Mouse (Mus musculus) neural tube, embryonic 12.5 days (tissue): ENCODE results near the gene Ctsc. TPM values are rescaled to one million over a fixed set of nuclear protein-coding genes. Genes with fewer than 3 reads are reported as not detected.

Experiments
- ATAC-seq: fragments of 200-750 bp; cut with Nextera tagmentation; 2 replicates; pipeline ENCODE4 v1.8.0; 2017; ENCODE audit warnings: low read depth, mild to moderate bottlenecking, moderate TSS enrichment, moderate library complexity; ENCODE audit not compliant: low FRiP score
- H3K27ac ChIP-seq: fragments of 300-500 bp; sonication (generic); 2 replicates; pipeline ENCODE4 v1.5.1; 2016
- H3K27me3 ChIP-seq: fragments of 300-500 bp; sonication (generic); replicated peaks from 2 replicates; pipeline ENCODE4 v1.6.1; 2016; ENCODE audit warnings: mild to moderate bottlenecking
- H3K36me3 ChIP-seq: fragments of 300-500 bp; sonication (generic); 2 replicates; pipeline ENCODE4 v1.6.1; 2016; ENCODE audit warnings: mild to moderate bottlenecking
- H3K4me1 ChIP-seq: fragments of 300-500 bp; sonication (generic); 2 replicates; pipeline ENCODE4 v1.6.1; 2016
- H3K4me2 ChIP-seq: fragments of 300-500 bp; sonication (generic); replicated peaks from 2 replicates; pipeline ENCODE4 v1.6.1; 2016; ENCODE audit warnings: mild to moderate bottlenecking
- H3K4me3 ChIP-seq: fragments of 300-500 bp; sonication (generic); 2 replicates; pipeline ENCODE4 v1.5.1; 2016
- H3K9ac ChIP-seq: fragments of 300-500 bp; sonication (generic); 2 replicates; pipeline ENCODE4 v1.6.1; 2016; ENCODE audit warnings: mild to moderate bottlenecking
- H3K9me3 ChIP-seq: fragments of 300-500 bp; sonication (generic); 2 replicates; pipeline ENCODE4 v1.6.1; 2016; ENCODE audit warnings: mild to moderate bottlenecking
- WGBS: fragments of 180-500 bp; shearing (Covaris S2); methylation state at CpG from one replicate; pipeline ENCODE4 v1.1.7; 2016; 5-methylcytosine and 5-hydroxymethylcytosine counted together
- polyA plus RNA-seq: library from polyadenylated mRNA; unstranded; fragments of >200 nt; fragmentation: Nextera tagmentation; extraction: Ambion mirVana; gene quantifications from 2 replicates; pipeline ENCODE4 v1.2.1, GENCODE M21; 2016

The Ctsc gene
- polyA plus RNA-seq, 1 experiment from 2014 or later: 14.0 TPM

DNA sequence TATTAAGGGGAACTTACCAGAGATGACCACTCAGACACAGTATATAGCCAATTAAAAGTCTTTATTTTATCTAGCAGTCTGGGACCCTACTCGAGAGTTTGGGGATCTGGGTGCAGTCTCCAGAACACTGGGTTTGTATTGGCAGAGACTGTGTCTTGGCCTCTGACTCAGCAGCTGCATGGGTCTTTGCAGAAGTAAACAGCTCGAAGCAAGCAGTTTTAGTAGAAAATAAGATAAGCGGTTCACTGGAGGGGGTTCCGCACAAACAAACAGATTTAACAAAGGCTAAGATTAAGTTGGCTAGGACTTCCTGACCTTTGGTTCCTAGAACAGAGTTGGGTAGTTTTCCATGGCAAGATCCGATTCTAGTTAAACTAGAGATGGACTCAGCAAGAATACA, 13.0 kb upstream of the Ctsc start:
- Histone ChIP-seq H3K4me3 (no peak overlapping the region), H3K4me1 (no peaks in the 10 kb centered on the region), H3K27ac (no peak overlapping the region), H3K36me3 (no peaks in the 10 kb centered on the region), H3K9ac (no peak overlapping the region), H3K4me2 (no peak overlapping the region), H3K9me3 (no peaks in the 10 kb centered on the region), H3K27me3 (no peaks in the 10 kb centered on the region)
- 88% methylated on average over 5 of the region's 5 CpGs for WGBS
- ATAC-seq: no peak

DNA sequence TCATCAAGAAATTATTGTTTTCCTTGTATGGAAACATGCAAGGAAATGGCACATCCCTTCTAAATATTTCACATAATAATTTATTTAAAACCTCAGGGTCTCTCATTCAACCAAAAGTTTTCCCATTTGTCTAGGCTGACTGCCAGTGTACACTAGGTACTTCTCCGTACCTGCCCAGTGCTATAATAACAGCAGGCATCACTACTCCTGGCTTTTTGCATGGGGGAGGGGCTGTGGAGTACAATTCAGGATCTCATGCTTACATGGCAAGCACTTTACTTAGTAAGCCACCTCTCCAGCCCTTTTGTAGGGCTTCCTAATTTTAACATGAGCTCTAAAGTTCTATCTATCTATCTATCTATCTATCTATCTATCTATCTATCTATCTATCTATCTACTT, 8.0 kb upstream of the Ctsc start:
- H3K9me3 ChIP-seq: no peaks in the 10 kb centered on the region
- no peak for ATAC-seq
- no peaks in the 10 kb centered on the region for H3K36me3 ChIP-seq
- 75% methylated on average over 1 of the region's 1 CpGs for WGBS
- H3K4me1 ChIP-seq: no peaks in the 10 kb centered on the region
- H3K4me2 ChIP-seq: no peak overlapping the region
- H3K27me3 ChIP-seq: no peaks in the 10 kb centered on the region
- no peak overlapping the region for H3K4me3 ChIP-seq
- H3K9ac ChIP-seq: no peak overlapping the region
- no peak overlapping the region for H3K27ac ChIP-seq

DNA sequence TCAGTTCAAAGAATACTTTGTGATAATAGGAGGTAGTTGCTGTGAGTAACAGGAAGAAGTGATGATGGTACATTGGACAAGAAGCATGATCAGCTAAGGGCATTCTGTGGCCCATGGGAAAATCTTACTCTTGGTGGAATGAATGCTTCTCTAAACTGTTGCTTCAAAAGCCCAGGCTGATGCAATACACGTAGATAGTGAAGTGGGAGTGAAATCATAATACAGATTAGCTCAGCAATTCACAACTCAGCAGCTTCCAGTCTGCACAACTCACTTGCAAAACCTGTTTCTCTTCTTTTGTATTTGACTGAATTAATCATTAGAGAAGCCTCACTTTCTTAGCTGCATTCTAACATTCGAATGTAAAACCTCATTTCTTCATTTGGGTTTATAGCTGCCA, 6.4 kb upstream of the Ctsc start:
- H3K27me3 ChIP-seq: no peaks in the 10 kb centered on the region
- H3K4me2 ChIP-seq: no peak overlapping the region
- no peak overlapping the region for H3K4me3 ChIP-seq
- 65% methylated on average over 2 of the region's 2 CpGs for WGBS
- no peak overlapping the region for H3K9ac ChIP-seq
- ATAC-seq: no peak
- no peaks in the 10 kb centered on the region for H3K36me3 ChIP-seq
- no peak overlapping the region for H3K27ac ChIP-seq
- no peaks in the 10 kb centered on the region for H3K4me1 ChIP-seq
- no peaks in the 10 kb centered on the region for H3K9me3 ChIP-seq

DNA sequence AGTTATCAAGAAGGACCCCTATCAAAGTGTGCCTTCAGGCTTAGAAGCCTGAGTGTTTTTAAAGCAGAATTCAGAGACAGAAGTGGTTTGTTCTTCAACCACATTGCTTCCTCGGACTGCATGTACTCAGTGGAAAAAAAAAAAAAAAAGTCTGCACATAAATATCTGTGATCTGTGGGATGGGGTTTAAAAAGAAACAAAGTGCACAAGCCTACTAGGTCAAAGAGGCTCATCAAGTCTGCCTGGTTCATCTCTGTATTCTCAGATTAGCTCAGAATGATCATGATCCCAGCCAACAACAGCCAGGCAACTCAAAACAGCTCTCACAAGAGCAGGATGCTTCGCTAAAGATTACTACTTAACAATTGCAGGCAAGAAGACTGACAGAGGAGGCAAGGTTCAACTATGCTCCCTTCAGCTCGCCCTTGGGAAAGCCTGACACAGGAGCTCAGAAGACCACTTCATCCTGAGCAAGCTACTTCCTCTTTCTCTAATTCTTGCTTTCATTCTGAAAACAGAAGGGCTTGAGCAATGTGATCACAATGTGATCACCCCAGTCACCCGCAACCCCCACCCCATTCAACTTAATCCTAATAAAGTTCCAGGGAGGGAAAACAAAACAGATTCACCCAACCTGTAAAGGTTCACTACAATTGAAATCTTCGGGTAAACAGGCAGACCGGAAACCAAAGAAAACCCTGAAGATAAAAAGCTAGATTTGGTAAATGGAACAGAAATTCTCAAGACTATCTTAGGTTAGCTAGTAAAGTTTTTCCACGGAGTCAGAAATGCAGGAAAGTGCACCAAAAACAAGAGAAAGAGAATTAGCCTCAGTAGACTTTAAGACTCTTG, 745 bp upstream of the Ctsc start:
- Histone ChIP-seq H3K9ac (peak overlapping the region; percentile 43; the same call in 1 of the 2 replicates), H3K36me3 (no peaks in the 10 kb centered on the region), H3K4me3 (no peak overlapping the region), H3K9me3 (no peaks in the 10 kb centered on the region), H3K27me3 (no peaks in the 10 kb centered on the region), H3K4me1 (peaks cover 5% of the 10 kb centered on the region; the same call in 1 of the 2 replicates), H3K4me2 (peak overlapping the region; percentile 87), H3K27ac (no peak overlapping the region)
- 53% methylated on average over 7 of the region's 7 CpGs for WGBS
- ATAC-seq: no peak

DNA sequence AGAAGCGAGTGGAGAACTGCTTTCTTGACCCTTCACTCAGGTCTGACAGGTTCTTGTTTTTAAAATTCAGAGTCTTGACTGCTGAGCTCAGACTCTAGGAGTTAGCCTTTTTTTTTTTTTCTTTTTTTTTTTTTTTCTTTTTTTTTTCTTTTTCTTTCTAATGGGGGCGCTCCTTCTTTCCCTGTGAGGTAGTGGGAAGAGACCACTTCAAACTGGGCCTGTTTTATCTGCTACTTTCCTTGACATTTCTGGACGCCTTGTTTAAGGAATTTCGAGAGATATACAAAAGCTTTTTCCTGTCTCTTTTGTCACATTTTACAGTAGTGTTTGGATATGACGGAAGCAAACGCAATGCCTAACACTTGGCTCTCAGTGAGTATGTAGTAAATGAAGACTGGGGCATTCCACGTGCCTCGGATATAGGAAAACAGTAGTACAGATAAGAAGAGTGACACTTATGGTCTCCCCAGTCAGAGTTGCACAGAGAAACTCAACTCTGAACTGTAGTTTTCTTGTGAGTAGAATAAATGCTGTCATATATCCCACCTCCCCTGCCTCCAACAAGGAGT, 827 bp downstream of the Ctsc start:
- Histone ChIP-seq H3K4me3 (peak overlapping the region; percentile 40; the same call in 1 of the 2 replicates), H3K36me3 (no peaks in the 10 kb centered on the region), H3K9ac (no peak overlapping the region), H3K27ac (no peak overlapping the region), H3K4me1 (peaks cover 5% of the 10 kb centered on the region; the same call in 1 of the 2 replicates), H3K4me2 (peak overlapping the region; percentile 87), H3K27me3 (no peaks in the 10 kb centered on the region), H3K9me3 (no peaks in the 10 kb centered on the region)
- ATAC-seq: no peak
- 61% methylated on average over 8 of the region's 8 CpGs for WGBS

DNA sequence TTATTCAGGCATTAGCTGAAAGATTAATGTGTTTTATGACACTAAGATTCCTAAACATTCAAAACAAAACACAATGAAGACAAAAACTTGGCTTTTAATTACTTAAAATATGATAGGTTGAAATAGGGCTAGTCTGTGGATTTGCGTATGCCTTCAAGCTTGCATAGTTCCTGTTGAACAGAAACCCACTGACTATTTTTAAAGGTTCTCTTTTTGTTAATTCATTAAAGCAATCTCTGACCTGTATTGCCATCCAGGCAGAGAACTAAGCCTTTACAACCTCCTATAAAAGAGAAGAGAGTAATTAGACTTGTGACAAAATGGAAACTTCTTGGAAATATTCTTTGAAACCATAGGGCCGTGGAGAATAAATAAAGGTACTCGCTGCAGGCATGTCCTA, 7.4 kb downstream of the Ctsc start:
- Histone ChIP-seq H3K4me2 (no peak overlapping the region), H3K9me3 (no peaks in the 10 kb centered on the region), H3K4me1 (no peaks in the 10 kb centered on the region), H3K27me3 (no peaks in the 10 kb centered on the region), H3K27ac (no peak overlapping the region), H3K9ac (no peak overlapping the region), H3K4me3 (no peak overlapping the region), H3K36me3 (no peaks in the 10 kb centered on the region)
- WGBS: 87% methylated on average over 3 of the region's 3 CpGs
- no peak for ATAC-seq

DNA sequence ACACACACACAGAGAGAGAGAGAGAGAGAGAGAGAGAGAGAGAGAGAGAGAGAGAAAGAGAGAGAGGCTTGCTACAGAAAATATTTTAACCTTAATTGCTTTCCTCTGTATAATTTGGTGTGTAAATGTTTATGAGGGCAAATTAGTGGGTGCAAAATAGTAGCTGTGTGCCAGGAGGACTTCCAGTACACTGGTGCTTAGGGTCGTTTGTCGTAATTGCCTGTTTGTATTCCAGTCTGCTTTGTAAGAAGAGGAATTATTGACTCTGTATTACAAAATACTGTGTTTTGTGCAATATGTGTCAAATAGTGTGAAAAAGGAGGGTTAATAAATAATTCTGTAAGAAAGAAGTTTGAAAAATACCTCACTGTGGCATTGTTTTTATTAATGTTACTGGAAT, 13.2 kb downstream of the Ctsc start:
- no peak for ATAC-seq
- Histone ChIP-seq H3K27me3 (no peaks in the 10 kb centered on the region), H3K9me3 (no peaks in the 10 kb centered on the region), H3K4me1 (no peaks in the 10 kb centered on the region), H3K36me3 (no peaks in the 10 kb centered on the region), H3K4me2 (no peak overlapping the region), H3K27ac (no peak overlapping the region), H3K9ac (no peak overlapping the region), H3K4me3 (no peak overlapping the region)
- 60% methylated on average over 2 of the region's 2 CpGs for WGBS

DNA sequence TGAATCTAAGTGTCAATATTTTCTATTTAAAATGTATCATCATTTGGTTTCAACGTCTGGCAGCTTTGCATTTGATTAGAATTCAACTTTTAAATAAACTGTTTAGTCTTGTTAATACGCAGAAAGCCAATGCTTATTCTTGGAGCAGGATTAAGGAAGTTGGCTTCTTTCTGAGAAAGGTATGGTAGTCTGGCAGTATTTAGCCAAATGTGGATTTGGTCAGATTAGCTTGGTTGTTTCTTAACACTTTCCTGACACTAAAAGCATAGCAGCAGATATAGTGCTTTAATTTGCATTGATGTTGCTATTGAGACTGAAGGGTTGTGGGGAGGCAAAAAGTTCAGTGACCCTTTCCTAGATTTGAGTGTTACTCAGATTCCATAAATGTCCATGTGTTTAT, 14.2 kb downstream of the Ctsc start:
- Histone ChIP-seq H3K9ac (no peak overlapping the region), H3K4me3 (no peak overlapping the region), H3K36me3 (no peaks in the 10 kb centered on the region), H3K9me3 (no peaks in the 10 kb centered on the region), H3K4me2 (no peak overlapping the region), H3K4me1 (no peaks in the 10 kb centered on the region), H3K27ac (no peak overlapping the region), H3K27me3 (no peaks in the 10 kb centered on the region)
- ATAC-seq: no peak
- 90% methylated on average over 2 of the region's 2 CpGs for WGBS

DNA sequence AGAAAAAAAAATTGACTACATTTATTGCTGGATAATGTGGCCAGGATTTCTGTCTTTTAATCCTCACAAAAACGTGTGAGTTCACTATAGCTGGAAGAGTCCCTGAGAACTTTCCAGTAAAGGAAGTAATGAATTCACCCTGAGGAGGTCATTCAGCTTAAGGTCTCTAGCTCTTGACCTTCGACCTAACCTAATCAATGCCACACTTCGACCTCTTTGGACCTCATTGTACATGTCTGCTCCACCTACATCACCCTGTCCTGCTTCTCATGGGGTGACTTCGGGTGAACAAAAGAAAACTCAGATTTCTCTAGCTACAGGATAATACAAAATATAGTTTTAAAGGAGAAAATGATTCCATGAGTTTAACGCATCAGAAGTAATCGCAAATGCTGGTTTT, 16.0 kb downstream of the Ctsc start:
- Histone ChIP-seq H3K4me2 (no peak overlapping the region), H3K4me1 (no peaks in the 10 kb centered on the region), H3K9ac (no peak overlapping the region), H3K27me3 (no peaks in the 10 kb centered on the region), H3K4me3 (no peak overlapping the region), H3K36me3 (no peaks in the 10 kb centered on the region), H3K9me3 (no peaks in the 10 kb centered on the region), H3K27ac (no peak overlapping the region)
- no peak for ATAC-seq
- WGBS: 67% methylated on average over 6 of the region's 6 CpGs

DNA sequence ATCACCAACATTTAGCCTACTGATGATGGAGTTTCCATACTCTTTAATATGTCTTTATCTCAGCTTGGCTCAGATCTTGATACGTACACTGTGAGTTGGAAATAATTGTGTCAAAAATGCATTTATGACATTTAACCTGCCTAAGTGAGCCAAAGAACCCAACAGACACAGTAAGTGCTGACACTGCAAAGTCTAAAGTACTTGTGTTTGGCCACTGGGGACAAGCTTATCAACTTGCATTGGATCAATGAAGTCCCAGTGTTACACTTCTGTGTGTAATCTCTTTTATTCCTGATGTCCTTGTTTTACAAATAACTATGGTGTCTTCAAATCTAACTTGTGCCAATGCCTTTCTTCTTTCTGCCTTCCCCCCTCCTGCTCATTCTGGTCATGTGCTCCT, 18.1 kb downstream of the Ctsc start:
- H3K4me1 ChIP-seq: no peaks in the 10 kb centered on the region
- H3K4me3 ChIP-seq: no peak overlapping the region
- H3K9me3 ChIP-seq: no peaks in the 10 kb centered on the region
- 90% methylated on average over 1 of the region's 1 CpGs for WGBS
- no peaks in the 10 kb centered on the region for H3K27me3 ChIP-seq
- no peak for ATAC-seq
- H3K36me3 ChIP-seq: no peaks in the 10 kb centered on the region
- H3K27ac ChIP-seq: no peak overlapping the region
- no peak overlapping the region for H3K4me2 ChIP-seq
- no peak overlapping the region for H3K9ac ChIP-seq

DNA sequence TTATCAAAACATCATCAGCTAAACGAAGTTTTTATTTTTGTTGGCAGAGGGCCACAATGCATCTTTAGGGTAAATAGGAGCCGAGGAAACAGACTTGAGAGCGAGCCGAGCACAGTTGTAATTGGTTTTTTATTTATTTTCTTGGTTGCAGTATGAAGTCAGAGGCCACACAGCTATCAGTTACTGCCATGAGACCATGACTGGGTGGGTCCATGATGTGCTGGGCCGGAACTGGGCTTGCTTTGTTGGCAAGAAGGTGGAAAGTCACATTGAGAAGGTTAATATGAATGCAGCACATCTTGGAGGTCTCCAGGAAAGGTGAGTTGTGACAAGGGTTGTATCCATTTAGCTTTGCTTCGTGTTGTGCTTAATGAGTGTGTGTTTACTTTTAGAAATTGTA, 19.0 kb downstream of the Ctsc start:
- WGBS: 82% methylated on average over 6 of the region's 6 CpGs

DNA sequence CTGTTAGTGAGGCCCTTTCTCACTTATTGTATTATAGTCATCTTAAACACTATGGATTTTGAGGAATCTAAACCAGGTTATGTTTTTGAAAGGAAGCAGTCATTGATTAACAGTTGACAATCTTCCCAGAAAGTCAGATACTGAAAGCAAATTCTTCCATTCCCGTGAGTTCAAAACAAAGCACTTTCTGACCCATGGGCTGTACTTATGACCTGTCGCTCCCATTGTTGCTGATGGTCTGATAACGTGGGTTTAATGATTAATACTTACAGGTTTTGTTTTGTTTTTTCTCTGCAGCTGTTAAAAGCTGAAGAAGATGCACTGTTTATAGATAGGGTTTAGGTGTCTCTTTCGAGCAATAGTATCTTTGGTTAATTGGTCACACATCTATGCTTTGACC, 27.9 kb downstream of the Ctsc start:
- no peak overlapping the region for H3K4me2 ChIP-seq
- no peak overlapping the region for H3K9ac ChIP-seq
- no peak overlapping the region for H3K27ac ChIP-seq
- H3K36me3 ChIP-seq: no peaks in the 10 kb centered on the region
- H3K9me3 ChIP-seq: no peaks in the 10 kb centered on the region
- no peaks in the 10 kb centered on the region for H3K4me1 ChIP-seq
- 84% methylated on average over 4 of the region's 4 CpGs for WGBS
- H3K4me3 ChIP-seq: no peak overlapping the region
- H3K27me3 ChIP-seq: no peaks in the 10 kb centered on the region
- no peak for ATAC-seq

More for the DNA sequence above, 19.0 kb downstream of the Ctsc start:
- H3K36me3 ChIP-seq: no peaks in the 10 kb centered on the region
- ATAC-seq: no peak
- no peak overlapping the region for H3K9ac ChIP-seq
- no peak overlapping the region for H3K4me2 ChIP-seq
- no peaks in the 10 kb centered on the region for H3K4me1 ChIP-seq
- no peaks in the 10 kb centered on the region for H3K27me3 ChIP-seq
- H3K4me3 ChIP-seq: no peak overlapping the region
- no peak overlapping the region for H3K27ac ChIP-seq
- no peaks in the 10 kb centered on the region for H3K9me3 ChIP-seq

DNA sequence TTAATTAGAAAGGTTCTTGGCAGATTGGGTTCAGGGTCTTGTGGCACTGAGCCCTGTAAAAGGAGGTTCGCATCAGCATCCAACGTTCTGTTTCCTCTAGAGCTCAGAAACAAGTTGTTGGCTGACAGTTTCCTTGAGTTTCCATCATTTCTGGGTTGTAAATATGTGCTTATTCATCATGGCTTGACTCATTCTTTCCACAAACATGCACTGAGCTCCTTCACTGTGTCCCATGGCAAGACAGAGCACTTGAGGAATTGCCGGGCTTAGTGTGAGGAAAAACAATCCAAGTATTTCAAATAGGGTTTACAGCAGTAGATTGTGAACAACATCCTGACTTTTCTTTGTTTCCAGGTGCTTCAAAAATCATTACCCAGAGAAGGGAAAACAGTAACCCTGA, 28.8 kb downstream of the Ctsc start:
- H3K9ac ChIP-seq: no peak overlapping the region
- H3K4me1 ChIP-seq: no peaks in the 10 kb centered on the region
- H3K27ac ChIP-seq: no peak overlapping the region
- WGBS: 88% methylated on average over 3 of the region's 3 CpGs
- ATAC-seq: no peak
- no peaks in the 10 kb centered on the region for H3K36me3 ChIP-seq
- H3K9me3 ChIP-seq: no peaks in the 10 kb centered on the region
- no peak overlapping the region for H3K4me2 ChIP-seq
- no peaks in the 10 kb centered on the region for H3K27me3 ChIP-seq
- no peak overlapping the region for H3K4me3 ChIP-seq
